Mouse (Mus musculus) heart, adult 9 months (tissue): Measurements from ENCODE around the gene Mettl4.
"Not testable (repeated sequence)": the region's sequence is repeated elsewhere in the genome, so short reads cannot be mapped to it uniquely, and the experiment has no call there.

ENCODE experiments used
- DNase-seq, 2 experiments: peaks; one replicate each; pipeline ENCODE4 v3.0.0; 2022; ENCODE audit warnings: low spot score in 2 of 2

The Mettl4 gene

DNA sequence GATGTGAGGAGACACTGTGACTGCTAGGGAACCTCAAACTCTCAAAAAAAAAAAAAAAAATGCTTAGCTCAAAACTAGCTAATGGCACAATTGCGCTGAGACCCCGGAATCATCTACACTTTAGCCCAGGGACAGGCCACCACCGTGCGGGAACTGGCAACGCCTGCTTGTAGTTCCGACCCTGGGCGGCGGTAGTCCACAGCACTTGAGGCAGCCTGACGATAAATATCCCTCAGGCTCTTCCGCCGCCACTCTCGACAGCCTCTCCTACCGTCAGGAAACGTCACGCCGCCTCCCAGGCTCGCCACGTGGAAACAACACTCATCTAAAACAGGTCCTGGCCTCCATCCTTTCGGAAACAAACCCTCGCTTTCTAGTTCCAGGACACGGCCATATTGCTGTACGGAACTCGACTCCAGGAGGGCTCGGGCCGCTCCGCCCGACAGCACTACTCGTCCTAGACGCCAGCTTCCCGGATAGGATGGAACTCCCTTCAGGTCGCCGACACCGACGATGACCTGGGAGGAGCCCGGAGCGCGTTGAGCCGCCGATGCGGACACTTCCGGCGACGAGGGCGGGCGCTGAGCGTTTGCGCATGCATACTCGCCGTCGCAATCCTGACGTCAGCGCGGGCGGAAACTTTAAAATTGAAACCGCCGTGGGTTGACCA, at the start of gene Mettl4:
Mettl4 (minus strand) TSS at position 554 of the 670 bp plus-strand sequence.
- DNase-seq, result peak; percentile 91 to 92

DNA sequence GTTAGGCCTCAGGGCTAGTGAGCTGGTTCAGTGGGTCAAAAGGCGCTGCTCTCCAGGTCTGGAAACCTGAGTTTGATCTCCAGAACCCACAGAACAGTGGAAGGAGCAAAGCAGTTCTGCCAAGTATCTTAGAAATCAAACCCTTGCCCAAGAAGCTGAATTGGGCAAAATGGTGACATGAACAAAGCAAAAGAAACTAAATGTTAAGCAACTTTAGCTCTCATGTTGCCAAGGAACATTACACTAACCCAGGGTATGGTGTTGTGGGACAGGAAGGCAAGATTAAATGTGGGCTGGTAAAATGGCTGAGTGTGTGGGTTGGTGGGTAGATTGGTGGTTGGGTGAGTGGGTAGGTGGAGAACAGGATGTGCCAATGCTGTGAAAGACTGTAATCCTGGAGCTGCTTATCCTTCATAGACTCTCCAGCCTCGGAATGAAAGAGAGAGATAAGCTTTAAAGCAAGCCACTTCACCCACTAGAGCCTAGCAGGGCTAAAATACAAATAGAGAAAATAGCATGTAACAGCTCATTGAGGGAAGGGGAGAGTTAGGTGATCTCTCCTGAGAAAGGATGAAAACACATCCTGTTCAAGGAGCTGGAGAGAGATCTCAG, 29.2 kb upstream of the Mettl4 start:
- no peak for DNase-seq

DNA sequence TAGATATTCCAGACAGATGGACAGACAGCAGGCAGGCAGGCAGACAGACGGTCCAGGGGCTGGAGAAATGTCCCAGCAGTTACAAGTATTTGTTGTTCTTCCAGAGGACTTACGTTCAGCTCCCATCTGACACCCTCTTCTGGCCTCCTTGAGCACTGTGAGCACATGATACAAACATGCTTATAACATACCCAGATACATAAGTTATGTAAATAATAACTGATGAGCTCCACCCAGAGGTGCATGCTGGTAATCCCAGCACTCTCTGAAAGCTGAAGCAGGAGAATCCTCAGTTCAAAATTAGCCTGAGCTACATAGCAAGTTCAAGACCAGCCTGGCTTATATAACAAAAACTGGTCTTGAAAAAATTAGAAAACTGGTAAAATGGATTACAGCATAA, 18.7 kb upstream of the Mettl4 start:
- no peak for DNase-seq

DNA sequence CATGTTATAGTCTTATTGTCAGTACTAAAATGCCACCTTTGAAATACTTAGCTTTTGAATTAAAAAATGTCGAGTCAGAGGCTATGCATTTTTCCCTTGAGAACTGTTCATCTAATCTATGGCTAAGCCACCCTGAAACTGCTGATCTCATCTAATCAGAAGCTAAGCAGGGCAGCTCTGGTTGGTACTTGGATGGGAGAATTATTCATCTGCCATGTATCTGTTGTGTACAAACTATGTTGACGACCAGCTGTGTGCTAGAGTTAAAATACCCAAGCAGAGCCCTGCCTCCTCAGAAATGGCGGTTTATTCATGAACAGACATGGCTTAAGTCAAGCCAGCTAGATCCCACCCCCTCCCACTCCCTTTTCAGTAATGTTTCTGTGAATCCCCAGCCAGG, 14.9 kb upstream of the Mettl4 start:
- DNase-seq, result no peak

DNA sequence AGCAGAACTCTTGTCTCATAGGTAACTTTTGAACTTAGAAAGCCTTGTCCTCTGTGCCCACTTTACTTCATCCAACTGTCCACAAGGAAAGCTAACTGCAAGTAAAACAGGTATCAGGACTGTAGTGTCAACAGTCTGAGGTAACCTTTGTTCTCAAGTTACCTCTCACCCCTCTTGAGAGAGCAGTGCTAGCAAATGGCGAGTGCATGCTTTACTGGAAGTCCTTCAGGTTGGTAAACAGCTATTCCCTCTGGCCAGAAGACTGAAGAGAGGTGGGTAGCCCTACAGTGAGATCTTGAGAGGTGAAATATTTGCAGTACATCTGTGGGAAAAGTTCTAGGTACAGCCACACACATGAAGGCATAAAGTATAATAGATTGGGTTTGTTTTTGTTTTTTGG, 14.2 kb upstream of the Mettl4 start:
- no peak for DNase-seq

DNA sequence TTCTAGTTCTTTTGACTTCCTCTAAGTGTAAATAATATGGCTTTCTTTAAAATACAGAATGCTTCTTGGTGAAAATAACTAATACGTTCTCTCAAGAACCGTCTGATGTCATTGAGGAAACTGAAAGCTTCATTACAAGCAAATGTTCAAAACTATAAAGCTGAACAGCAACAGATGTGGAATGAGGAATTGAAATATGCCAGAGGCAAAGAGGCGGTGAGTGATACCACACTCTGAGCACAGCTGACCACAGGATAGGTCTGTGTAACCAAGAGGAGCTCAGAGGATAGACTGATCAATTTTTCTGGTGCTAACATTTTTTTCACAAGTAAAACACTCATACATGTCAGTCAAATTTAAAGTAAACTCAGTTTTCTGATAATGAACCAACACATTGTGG, 12.6 kb upstream of the Mettl4 start:
- DNase-seq, result no peak

DNA sequence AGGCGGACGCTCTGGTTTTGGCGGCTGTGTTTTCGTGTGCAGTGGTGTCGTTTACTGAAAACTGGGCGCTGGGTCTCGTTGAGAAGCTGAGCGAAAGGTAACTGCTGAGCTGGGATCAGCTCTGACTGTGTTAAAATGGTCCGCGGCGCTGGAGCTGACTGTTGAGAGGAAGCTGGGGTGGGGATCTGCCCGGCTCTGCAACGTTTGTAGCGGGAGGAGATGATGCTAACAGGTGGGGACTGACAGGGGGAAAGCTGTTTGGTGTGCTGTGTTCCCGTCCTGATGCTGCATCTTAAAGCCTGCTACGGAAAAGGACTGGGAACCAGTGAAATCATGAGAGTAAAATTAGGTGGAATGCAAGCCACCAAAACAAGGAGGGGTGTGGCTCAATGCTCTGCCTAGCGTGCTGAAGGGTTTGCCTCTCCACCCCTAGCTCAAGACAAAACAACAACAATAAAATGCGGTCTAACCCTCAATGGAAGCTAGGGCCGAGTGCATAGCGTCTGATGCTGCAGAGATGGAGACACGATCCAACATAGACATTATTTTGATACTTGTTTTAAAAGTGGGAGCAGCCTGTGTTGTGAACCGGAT, 414 bp upstream of the Mettl4 start:
- no peak for DNase-seq

DNA sequence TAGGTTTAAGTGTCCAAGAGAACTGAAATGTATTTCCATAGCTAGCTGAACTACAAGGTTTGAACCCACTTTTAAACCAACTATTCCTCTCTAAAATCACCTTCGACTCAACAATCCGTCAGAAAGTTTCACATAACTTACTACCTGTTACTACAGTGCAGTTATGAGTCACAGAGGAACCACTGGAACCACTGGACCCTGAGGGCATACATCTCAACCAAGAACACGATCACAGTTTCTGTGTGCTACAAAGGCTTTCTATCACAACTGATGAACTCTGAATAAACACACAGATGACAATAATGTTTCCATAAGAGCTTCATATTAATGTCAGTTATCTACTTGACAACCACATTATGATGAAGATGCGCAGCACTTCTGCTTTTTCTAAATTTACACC, 11.6 kb downstream of the Mettl4 start:
- DNase-seq, result no peak

DNA sequence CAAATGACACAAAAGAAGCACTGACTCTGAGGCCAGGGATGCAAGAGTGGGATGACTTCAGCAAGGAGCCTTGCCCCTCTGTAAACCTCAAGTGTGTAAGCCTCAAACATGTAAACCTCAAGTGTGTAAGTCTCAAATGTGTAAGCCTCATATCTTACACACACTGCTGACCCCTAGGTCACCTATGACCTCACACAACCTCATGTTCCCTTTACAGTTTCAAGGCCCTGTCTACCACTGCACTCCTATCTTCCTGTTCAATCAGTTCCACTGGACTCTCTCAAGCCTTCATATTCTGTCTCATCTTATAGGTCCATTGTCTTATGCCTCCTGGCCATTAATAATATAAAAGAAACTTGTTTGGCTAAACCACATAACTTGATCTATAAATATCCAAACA, 13.9 kb downstream of the Mettl4 start:
- DNase-seq, result no peak

DNA sequence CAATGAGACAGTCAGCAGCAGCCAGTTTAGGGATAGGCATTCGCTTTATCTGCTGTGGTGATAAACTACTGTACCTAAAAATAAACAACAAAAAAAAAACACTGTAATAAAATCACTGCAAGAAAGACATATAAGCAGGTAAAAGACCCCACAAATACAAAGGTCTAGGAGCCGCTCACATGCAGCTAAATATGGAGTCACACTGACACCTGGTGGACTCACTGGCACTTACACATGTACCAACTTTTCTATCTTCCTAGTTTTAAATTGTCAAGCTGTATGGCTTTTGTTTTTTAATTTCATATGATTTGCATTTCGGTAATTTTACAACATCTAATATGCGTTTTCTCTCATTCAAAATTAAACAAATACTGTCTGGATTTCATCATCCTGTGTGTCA, 14.4 kb downstream of the Mettl4 start:
- no peak for DNase-seq

DNA sequence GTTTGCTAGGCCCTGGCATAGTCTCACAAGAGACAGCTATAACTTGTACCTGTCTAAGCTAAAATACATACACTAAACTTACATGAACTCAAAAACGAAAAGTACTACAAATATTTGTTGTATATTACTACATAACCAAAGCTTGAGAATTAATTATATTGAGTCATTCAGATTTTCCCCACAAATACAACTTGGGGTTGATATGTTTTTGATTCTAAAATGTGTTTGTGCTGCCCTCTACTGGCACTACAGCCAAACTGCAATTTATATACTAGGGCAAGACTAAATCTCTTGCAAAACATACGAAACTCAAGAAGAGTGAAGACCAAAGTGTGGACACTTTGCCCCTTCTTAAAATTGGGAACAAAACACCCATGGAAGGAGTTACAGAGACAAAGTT, 19.4 kb downstream of the Mettl4 start:
- DNase-seq, result not testable (repeated sequence)

DNA sequence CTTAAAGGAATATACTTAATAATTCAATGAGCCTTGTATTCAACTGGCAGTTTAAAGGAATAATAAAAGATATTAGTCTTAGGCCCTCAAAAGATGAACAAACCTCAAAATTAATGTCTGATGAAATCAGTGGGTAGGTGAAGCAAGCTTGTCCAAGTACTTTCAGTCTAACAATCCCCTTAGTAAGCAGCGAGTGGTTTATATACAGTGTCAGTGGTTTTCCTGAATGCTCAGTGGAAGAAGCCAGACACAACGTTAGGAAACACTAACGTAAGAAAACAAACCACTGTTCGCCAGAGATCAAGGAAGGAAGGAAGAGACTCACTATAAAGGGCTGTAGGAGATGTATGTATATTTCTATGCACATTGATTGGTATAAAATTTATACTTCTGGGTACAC, 23.1 kb downstream of the Mettl4 start:
- no peak for DNase-seq

DNA sequence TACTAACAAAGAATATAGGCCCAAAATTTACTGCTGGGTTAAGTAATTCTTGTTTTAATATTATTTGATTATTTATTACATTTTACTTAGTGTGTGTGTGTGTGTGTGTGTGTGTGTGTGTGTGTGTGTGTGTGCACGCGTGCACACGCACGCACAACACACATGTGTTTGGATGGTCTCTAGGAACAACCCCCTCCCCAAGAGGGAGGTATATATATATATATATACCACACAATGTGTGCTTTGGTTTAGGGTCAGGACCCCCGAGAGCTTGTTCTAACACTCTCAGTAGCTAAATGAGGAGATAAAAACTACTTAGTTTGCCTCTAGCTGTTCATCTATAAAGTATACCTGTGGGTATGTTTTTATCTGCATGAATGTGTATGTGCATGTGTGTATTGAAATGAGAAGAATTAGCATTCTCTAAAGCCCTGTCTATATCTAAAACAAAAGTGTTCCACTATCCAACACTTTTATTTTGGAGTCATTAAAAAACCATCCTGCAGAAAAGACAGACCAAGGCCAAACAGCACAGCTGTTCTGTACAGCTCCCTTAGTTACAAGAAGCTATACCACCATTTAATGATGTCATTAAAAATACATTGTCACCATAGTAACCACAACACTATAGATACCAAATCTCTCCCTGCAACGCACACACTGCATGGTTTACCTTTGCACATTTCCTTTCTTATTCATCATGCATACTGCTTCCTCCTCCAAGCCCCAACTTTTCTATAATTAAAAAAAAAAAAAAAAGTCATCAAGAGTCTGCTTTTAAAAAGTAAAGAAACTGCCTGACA, 76.1 kb downstream of the Mettl4 start:
- DNase-seq, result no peak
